Mouse (Mus musculus) embryonic stem cell, embryonic (primary cell): ENCODE data around the gene Fgfr2.

Experiments used
- CTCF ChIA-PET, 4 experiments: fragments of 300-600 bp in 2 of 4; fragments of 350-600 bp in 2 of 4; sonication (Branson Sonifier 250); formaldehyde crosslinking; loops; one replicate each; lab custom pipeline; 2022; ENCODE audit warnings: inconsistent platforms in 2 of 4; lab: Charles Lee
- POLR2A ChIA-PET, 4 experiments: fragments of 300-600 bp in 2 of 4; fragments of 350-600 bp in 2 of 4; sonication (Branson Sonifier 250); formaldehyde crosslinking; loops; one replicate each; lab custom pipeline; 2022; ENCODE audit warnings: antibody characterized with exemption in 4 of 4, inconsistent platforms in 1 of 4; lab: Charles Lee

Gene Fgfr2

DNA sequence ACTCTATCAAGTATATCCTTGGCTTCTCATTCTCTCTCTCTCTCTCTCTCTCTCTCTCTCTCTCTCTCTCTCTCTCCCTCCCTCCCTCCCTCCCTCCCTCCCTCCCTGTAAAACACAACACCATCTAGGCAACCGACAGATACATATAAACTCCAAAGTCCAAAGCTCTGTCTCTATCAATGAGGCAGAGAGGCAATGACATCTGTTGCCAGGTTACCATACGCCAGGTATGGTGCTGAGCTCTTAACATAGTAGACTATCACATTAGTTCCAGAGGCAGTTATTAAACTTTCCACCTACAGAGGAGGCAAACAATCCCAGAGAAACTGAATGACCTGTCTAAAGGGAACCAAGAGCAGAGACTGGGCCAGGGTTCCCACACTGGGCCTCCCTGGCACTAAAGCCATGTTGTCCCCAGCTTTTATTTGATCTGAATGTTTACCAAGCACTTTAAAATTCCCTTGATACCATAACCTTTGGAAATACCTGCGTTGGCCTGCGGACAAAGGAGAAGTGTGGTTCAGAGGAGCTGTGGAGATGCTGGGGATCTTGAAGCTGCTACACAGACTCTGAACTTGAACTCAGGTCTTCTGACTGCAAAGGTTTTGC lies 2268.4 kb downstream of the Fgfr2 start:
- ChIA-PET POLR2A (interaction anchor here in 2 of 4 experiments (0.6 to 1.3 kb wide), 6 partner anchors 9 to 55 kb away, joined by 3 to 7 read pairs (median 4); no protein-coding TSS in a partner anchor), CTCF (interaction anchor here in 2 of 4 experiments (0.5 to 0.9 kb wide), 2 partner anchors 19 to 58 kb away, joined by 3 read pairs; no protein-coding TSS in a partner anchor)

DNA sequence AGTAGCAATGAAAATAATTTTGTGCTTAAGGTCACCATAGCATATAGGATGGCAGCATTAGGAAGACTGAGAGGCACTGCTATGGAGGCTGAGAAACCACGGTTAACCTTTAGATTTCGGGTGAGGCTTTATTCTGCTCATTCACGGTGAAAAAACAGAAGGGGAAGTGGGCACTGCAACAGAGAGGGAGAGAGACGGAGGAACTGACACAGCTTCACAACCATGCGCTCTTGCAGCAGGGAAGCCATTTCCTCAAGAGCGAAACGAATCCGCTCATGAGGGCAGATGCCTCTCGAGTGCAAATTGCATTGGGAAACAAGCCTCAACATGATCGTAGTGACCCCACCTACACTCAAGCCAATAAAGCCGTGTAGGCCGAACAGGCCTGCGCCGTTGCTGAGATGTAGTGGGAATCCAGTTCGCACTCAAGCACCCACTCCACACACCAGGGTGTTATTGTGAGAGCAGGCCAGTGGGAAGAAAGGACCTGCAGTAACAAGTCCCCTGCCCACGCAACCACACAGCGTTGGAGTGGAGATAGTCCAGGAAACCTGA lies 2275.9 kb downstream of the Fgfr2 start:
- ChIA-PET POLR2A (interaction anchor here (0.9 to 2.1 kb wide), 14 partner anchors 10 to 20 kb away, joined by 3 to 17 read pairs (median 5); partner anchors contain the start of gene Plekha1 (in 1 of the 4)), CTCF (no interaction called here)

- CTCF ChIA-PET, result interaction anchor here in 1 of 4 experiments (1.5 kb wide), 1 partner anchor 77 kb away, joined by 4 read pairs; no protein-coding TSS in a partner anchor
- POLR2A ChIA-PET, result interaction anchor here in 2 of 4 experiments (1.5 to 2.7 kb wide), 3 partner anchors 19 to 40 kb away, joined by 3 to 8 read pairs (median 5); no protein-coding TSS in a partner anchor
Observed at GRCm38 (mm10) chr7:130839380-130840100, 2283.6 kb downstream of the Fgfr2 start.

GRCm38 (mm10) chr7:130838658-130839025 lies 2284.5 kb downstream of the Fgfr2 start:
- POLR2A ChIA-PET, result interaction anchor here in 2 of 4 experiments (0.6 to 2.7 kb wide), 9 partner anchors 20 to 305 kb away, joined by 3 to 26 read pairs (median 3); no protein-coding TSS in a partner anchor
- CTCF ChIA-PET, result interaction anchor here in 1 of 4 experiments (1.5 kb wide), 1 partner anchor 76 kb away, joined by 4 read pairs; no protein-coding TSS in a partner anchor

DNA sequence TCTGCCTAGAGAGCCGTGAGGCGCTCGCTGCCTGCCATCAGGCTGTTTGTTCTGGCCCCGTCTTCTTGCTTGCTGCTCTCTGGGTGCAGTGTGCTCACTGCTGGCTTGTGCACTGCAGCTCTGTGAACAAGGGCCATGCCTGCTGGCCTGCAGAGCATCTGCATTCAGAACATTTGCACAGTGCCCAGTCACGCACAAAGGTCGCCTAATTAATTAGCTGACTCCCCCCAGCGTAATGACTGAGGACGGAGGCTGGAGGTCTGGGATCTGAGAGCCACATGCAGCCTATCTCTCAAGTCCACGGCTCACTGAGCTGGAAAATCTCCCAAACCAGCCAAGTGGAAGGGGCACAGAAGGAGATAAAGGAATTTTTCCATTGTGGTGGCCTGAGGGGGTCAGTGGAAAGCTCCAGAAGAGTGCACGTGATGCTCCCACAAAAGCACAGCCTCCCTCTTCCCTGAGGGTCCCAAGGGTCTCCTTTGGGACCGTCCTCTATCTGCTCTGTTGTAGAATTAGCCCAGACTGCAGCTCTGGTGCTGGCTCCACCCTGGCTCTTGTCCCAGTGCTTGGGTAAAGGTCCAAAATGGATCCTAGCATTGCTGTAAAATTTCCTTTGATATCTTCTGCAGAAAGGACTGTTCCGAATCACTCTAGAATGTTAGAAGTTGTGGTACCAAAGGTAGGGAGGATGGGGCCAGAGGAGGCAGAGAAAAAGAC lies 2285.1 kb downstream of the Fgfr2 start:
- ChIA-PET POLR2A (interaction anchor here in 2 of 4 experiments (0.9 to 2.7 kb wide), 10 partner anchors 9 to 305 kb away, joined by 3 to 26 read pairs (median 3); no protein-coding TSS in a partner anchor), CTCF (interaction anchor here in 2 of 4 experiments (0.5 to 0.6 kb wide), 2 partner anchors 33 to 75 kb away, joined by 5 to 6 read pairs; no protein-coding TSS in a partner anchor)

- CTCF ChIA-PET, result interaction anchor here in 3 of 4 experiments (0.6 to 1.3 kb wide), 5 partner anchors 10 to 158 kb away, joined by 3 to 5 read pairs (median 3); no protein-coding TSS in a partner anchor
- POLR2A ChIA-PET, result interaction anchor here in 3 of 4 experiments (0.6 to 5.6 kb wide), 25 partner anchors 9 to 892 kb away, joined by 3 to 51 read pairs (median 4); no protein-coding TSS in a partner anchor
Observed at GRCm38 (mm10) chr7:130836066-130836465, 2287.1 kb downstream of the Fgfr2 start.

GRCm38 (mm10) chr7:130834958-130835861 lies 2287.9 kb downstream of the Fgfr2 start:
- ChIA-PET POLR2A (interaction anchor here in 3 of 4 experiments (0.5 to 5.6 kb wide), 48 partner anchors 10 to 315 kb away, joined by 3 to 51 read pairs (median 4); partner anchors contain the start of gene Plekha1 (in 1 of the 3)), CTCF (interaction anchor here (0.5 to 2.8 kb wide), 15 partner anchors 9 to 629 kb away, joined by 3 to 7 read pairs (median 3); no protein-coding TSS in a partner anchor)

DNA sequence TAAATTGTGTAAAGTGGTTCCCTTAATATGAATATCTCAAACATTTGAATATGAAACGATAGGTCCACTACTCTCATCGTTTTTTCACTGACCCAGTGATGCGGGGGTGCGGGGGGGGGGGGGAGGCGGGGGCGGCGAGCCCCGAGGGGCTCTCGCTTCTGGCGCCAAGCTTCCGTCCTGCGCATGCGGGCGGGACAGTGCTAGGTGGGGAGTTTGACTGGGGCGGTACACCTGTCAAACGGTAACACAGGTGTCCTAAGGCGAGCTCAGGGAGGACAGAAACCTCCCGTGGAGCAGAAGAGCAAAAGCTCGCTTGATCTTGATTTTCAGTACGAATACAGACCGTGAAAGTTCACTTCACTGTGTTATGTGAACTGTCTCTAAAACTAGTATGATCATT lies 2288.9 kb downstream of the Fgfr2 start:
- ChIA-PET POLR2A (interaction anchor here in 3 of 4 experiments (0.5 to 5.6 kb wide), 29 partner anchors 10 to 302 kb away, joined by 3 to 51 read pairs (median 4); partner anchors contain the start of gene Plekha1 (in 1 of the 3)), CTCF (interaction anchor here (0.7 to 2.8 kb wide), 7 partner anchors 33 to 109 kb away, joined by 3 to 7 read pairs (median 5); no protein-coding TSS in a partner anchor)

DNA sequence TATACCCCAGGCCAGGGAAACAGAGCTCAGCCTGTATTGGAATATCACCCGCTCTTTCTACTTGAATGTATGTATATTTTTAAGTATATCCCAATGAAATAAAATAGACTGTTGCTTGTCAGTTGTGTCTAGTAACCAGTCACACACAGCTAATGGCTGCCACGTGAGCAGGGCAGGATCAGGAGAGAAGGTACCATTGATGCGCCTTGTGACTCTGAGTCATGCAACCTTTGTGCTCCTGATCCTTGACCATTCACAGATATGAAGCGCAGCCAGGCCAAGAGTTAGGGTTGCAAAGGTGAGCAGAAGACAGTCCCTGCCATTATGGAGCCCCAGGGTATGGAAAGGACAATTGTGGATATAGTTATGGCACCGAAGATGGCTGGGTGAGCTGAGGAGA lies 2291.6 kb downstream of the Fgfr2 start:
- POLR2A ChIA-PET, result interaction anchor here in 1 of 4 experiments (5.6 kb wide), 1 partner anchor 29 kb away, joined by 51 read pairs; no protein-coding TSS in a partner anchor
- CTCF ChIA-PET, result no interaction called here

DNA sequence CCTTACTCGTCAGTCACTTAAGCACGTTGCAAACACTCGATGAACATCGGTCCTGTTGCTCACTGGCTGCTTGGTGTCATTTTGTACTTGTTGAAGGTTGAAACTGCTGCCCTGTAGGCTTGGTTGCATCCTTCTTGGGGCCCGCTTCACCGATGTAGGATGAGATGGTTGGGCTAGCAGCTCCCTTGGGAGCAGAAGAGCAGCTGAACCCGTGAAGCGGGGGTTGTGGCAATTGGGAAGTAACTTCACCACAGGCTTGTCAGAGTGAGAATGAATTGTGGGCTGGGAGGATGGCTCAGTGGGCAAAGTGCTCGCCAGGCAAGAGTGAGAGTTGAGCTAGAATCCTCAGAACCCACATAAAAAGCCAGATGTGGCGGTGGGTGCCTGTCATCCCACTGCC lies 2294.7 kb downstream of the Fgfr2 start:
- CTCF ChIA-PET, result interaction anchor here in 3 of 4 experiments (1.0 to 1.5 kb wide), 3 partner anchors 85 to 88 kb away, joined by 3 to 5 read pairs (median 3); no protein-coding TSS in a partner anchor
- POLR2A ChIA-PET, result interaction anchor here in 2 of 4 experiments (0.6 to 1.7 kb wide), 3 partner anchors 18 to 33 kb away, joined by 3 to 4 read pairs (median 3); no protein-coding TSS in a partner anchor

GRCm38 (mm10) chr7:130827844-130828403 lies 2295.2 kb downstream of the Fgfr2 start:
- ChIA-PET POLR2A (interaction anchor here in 1 of 4 experiments (1.1 to 1.7 kb wide), 2 partner anchors 18 to 33 kb away, joined by 3 read pairs; no protein-coding TSS in a partner anchor), CTCF (interaction anchor here in 3 of 4 experiments (0.7 to 2.2 kb wide), 5 partner anchors 12 to 88 kb away, joined by 3 to 7 read pairs (median 3); no protein-coding TSS in a partner anchor)

DNA sequence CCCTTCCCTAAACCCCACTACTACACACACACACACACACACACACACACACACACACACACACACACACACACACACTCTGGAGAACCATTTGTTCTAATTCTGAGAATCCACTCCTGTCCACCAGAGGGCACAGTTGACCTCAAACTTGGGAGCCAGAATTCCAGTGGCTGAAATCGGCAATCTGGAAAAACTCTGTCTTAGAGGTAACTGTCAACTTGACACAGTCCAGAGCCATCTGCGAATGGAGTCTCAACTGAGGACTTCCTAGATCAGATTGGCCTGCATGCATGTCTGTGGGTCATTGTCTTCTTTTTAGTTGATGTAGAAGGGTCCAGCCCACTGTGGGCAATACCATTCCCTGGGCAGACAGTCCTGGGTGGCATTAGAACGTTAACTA lies 2295.7 kb downstream of the Fgfr2 start:
- ChIA-PET CTCF (interaction anchor here in 3 of 4 experiments (0.6 to 2.2 kb wide), 6 partner anchors 12 to 245 kb away, joined by 3 to 7 read pairs (median 3); no protein-coding TSS in a partner anchor), POLR2A (interaction anchor here in 2 of 4 experiments (0.7 to 1.1 kb wide), 2 partner anchors 19 to 54 kb away, joined by 3 to 7 read pairs; partner anchors contain the start of gene Btbd16 (in 1 of the 2))

DNA sequence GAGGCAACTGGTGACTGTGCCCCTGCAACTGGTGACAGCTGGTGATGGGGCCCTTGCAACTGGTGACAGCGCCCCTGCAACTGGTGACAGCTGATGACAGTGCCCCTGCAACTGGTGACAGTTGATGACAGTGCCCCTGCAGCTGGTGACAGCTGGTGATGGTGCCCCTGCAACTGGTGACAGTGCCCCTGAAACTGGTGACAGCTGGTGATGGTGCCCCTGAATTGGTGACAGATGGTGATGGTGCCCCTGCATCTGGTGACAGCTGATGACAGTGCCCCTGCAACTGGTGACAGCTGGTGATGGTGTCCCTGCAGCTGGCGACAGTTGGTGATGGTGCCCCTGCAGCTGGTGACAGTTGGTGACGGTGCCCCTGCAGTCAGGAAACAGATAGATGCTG lies 2296.8 kb downstream of the Fgfr2 start:
- ChIA-PET CTCF (interaction anchor here (0.7 to 2.2 kb wide), 4 partner anchors 9 to 330 kb away, joined by 3 to 7 read pairs (median 4); no protein-coding TSS in a partner anchor), POLR2A (no interaction called here)

- ChIA-PET CTCF (interaction anchor here in 1 of 4 experiments (1.5 kb wide), 1 partner anchor 81 kb away, joined by 4 read pairs; no protein-coding TSS in a partner anchor), POLR2A (interaction anchor here in 2 of 4 experiments (0.9 to 1.8 kb wide), 4 partner anchors 8 to 46 kb away, joined by 3 to 5 read pairs (median 4); no protein-coding TSS in a partner anchor)
Observed at GRCm38 (mm10) chr7:130823992-130824391, 2299.2 kb downstream of the Fgfr2 start.

DNA sequence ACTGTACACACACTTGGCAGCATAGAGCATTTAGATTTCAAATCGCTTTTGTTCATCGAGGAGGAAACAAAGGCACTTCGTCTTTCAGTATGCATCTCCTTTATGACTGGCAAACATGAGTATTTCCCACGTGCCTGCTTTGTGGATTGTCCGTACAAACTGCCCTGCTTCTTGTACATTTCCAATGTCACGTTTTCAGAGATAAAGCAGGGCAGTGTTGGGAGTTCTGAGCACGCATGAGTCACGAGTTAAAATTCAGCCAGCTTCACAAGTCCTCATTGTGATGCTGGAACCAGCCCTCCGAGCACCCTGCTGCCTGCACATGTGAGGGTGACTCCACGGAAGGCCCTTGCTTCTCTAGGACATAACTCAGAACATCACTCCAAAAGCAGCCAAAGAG lies 2303.5 kb downstream of the Fgfr2 start:
- POLR2A ChIA-PET, result interaction anchor here in 1 of 4 experiments (1.5 kb wide), 1 partner anchor 16 kb away, joined by 4 read pairs; no protein-coding TSS in a partner anchor
- CTCF ChIA-PET, result interaction anchor here in 2 of 4 experiments (0.6 to 0.9 kb wide), 2 partner anchors 23 to 87 kb away, joined by 3 to 5 read pairs; no protein-coding TSS in a partner anchor
